Mouse (Mus musculus): ENCODE data around the gene Snx5.

GRCm38 (mm10) chr2:144311372-144311771 is 40.7 kb upstream of the Snx5 start:
- TF ChIP-seq CTCF (IDR thresholded peaks at IDR 0.05; ENCODE audit: borderline replicate concordance, insufficient read depth, low read length) (no peak), POLR2A (IDR thresholded peaks at IDR 0.05; ENCODE audit: low read depth, low read length) (no peak)

All from embryonic fibroblast, embryonic 13.5 days (primary cell).